Mouse (Mus musculus): ENCODE data around the gene Gimap7.

Gimap7 gene

GRCm38 (mm10) chr6:48740501-48741169, 22.2 kb downstream of the Gimap7 start:
- DNase-seq (ENCODE audit: low read depth, low spot score), result peak; percentile 51

GRCm38 (mm10) chr6:48741273-48741672, 22.9 kb downstream of the Gimap7 start:
- DNase-seq (ENCODE audit: low read depth, low spot score), result peak; percentile 63

GRCm38 (mm10) chr6:48741711-48742206, 23.3 kb downstream of the Gimap7 start:
- DNase-seq (ENCODE audit: low read depth, low spot score), result peak; percentile 68

GRCm38 (mm10) chr6:48742422-48743351, 24.3 kb downstream of the Gimap7 start:
- DNase-seq (ENCODE audit: low read depth, low spot score), result peak; percentile 78

GRCm38 (mm10) chr6:48745490-48745889, 27.1 kb downstream of the Gimap7 start:
- DNase-seq (ENCODE audit: low read depth, low spot score), result peak; percentile 50

- peak; percentile 81 for DNase-seq (ENCODE audit: low read depth, low spot score)
Measured at GRCm38 (mm10) chr6:48745959-48746889, 27.8 kb downstream of the Gimap7 start, which contains the start of gene Gimap5. Gimap5 (plus strand) TSS chr6:48746197.

- peak; percentile 77 for DNase-seq (ENCODE audit: low read depth, low spot score)
Measured at GRCm38 (mm10) chr6:48747091-48747966, 28.9 kb downstream of the Gimap7 start.

GRCm38 (mm10) chr6:48763567-48764270, 45.3 kb downstream of the Gimap7 start:
- peak; percentile 51 for DNase-seq (ENCODE audit: low read depth, low spot score)

- DNase-seq (ENCODE audit: low read depth, low spot score), result no peak
Measured at GRCm38 (mm10) chr6:48764496-48764895, 46.1 kb downstream of the Gimap7 start.

- peak; percentile 82 for DNase-seq (ENCODE audit: low read depth, low spot score)
Measured at GRCm38 (mm10) chr6:48768178-48768869, 49.9 kb downstream of the Gimap7 start.

GRCm38 (mm10) chr6:48768933-48769332, 50.5 kb downstream of the Gimap7 start:
- DNase-seq (ENCODE audit: low read depth, low spot score), result peak; percentile 59

- peak; percentile 78 for DNase-seq (ENCODE audit: low read depth, low spot score)
Measured at GRCm38 (mm10) chr6:48770696-48771095, 52.3 kb downstream of the Gimap7 start, which contains the start of gene Gimap3. Gimap3 (minus strand) TSS chr6:48770851.

GRCm38 (mm10) chr6:48772030-48772429, 53.6 kb downstream of the Gimap7 start:
- peak; percentile 91 for DNase-seq (ENCODE audit: low read depth, low spot score)
